Mouse (Mus musculus) MEL (cell line): Measurements from ENCODE around the gene Cbarp. TPM values are rescaled to one million over a fixed set of nuclear protein-coding genes. Genes with fewer than 3 reads are reported as not detected.

Source experiments
- DNase-seq: peaks from one replicate; pipeline ENCODE4 v3.0.0; 2011; ENCODE audit warnings: low read depth, low spot score
- H3K27ac ChIP-seq: 2 replicates; pipeline ENCODE4 v1.5.1; 2012; ENCODE audit warnings: low read depth, mild to moderate bottlenecking, control low read depth, low read length, moderate library complexity; ENCODE audit not compliant: control insufficient read depth
- H3K27me3 ChIP-seq, 2 experiments: fragments of 150-350 bp in 1 of 2; sonication (generic) in 1 of 2; 2 replicates each; pipeline ENCODE4 v1.6.1; 2012; ENCODE audit warnings: low read length in 2 of 2, mild to moderate bottlenecking in 2 of 2, improper control_type of control experiment in 1 of 2, moderate library complexity in 1 of 2; ENCODE audit not compliant: insufficient read depth in 2 of 2, control insufficient read depth in 1 of 2
- H3K36me3 ChIP-seq, 2 experiments: 2 replicates each; pipeline ENCODE4 v1.6.1; 2012 to 2014; ENCODE audit warnings: low read length in 2 of 2, improper control_type of control experiment in 1 of 2, inconsistent platforms in 1 of 2, mild to moderate bottlenecking in 1 of 2; ENCODE audit not compliant: insufficient read depth in 2 of 2, control insufficient read depth in 1 of 2
- H3K4me1 ChIP-seq, 2 experiments: fragments of 150-350 bp in 1 of 2; sonication (generic) in 1 of 2; 2 replicates each; pipeline ENCODE4 v1.6.1; 2012; ENCODE audit warnings: low read length in 2 of 2, improper control_type of control experiment in 1 of 2, mild to moderate bottlenecking in 1 of 2; ENCODE audit not compliant: insufficient read depth in 2 of 2, control insufficient read depth in 1 of 2
- H3K4me3 ChIP-seq, 2 experiments: fragments of 150-350 bp in 1 of 2; sonication (generic) in 1 of 2; 2 replicates each; pipeline ENCODE4 v1.5.1; 2012; ENCODE audit warnings: low read depth in 2 of 2, low read length in 2 of 2, mild to moderate bottlenecking in 2 of 2, moderate library complexity in 2 of 2, control low read depth in 1 of 2, improper control_type of control experiment in 1 of 2; ENCODE audit not compliant: control insufficient read depth in 1 of 2, insufficient read depth in 1 of 2
- H3K79me2 ChIP-seq: 2 replicates; pipeline ENCODE4 v1.6.1; 2012; ENCODE audit warnings: mild to moderate bottlenecking, low read length, moderate library complexity; ENCODE audit not compliant: control insufficient read depth, poor library complexity, insufficient read depth
- H3K9ac ChIP-seq: 2 replicates; pipeline ENCODE4 v1.6.1; 2012; ENCODE audit warnings: low read depth, mild to moderate bottlenecking, control low read depth, low read length, moderate library complexity; ENCODE audit not compliant: control insufficient read depth, poor library complexity, severe bottlenecking
- H3K9me3 ChIP-seq: fragments of 150-350 bp; sonication (generic); replicated peaks from 2 replicates; pipeline ENCODE4 v1.6.1; 2012; ENCODE audit warnings: mild to moderate bottlenecking, low read length, improper control_type of control experiment, moderate library complexity; ENCODE audit not compliant: insufficient read depth
- HCFC1 ChIP-seq: IDR thresholded peaks from 2 replicates; pipeline ENCODE4 v1.6.1; 2012; ENCODE audit warnings: low read depth, mild to moderate bottlenecking, inconsistent platforms, low read length, improper control_type of control experiment, moderate library complexity
- MEF2A ChIP-seq: IDR thresholded peaks from 2 replicates; pipeline ENCODE4 v1.6.1; 2014; ENCODE audit warnings: low read depth, mild to moderate bottlenecking, inconsistent platforms, low read length, improper control_type of control experiment; ENCODE audit not compliant: poor library complexity, insufficient replicate concordance, severe bottlenecking; ENCODE audit errors: extremely low read depth
- MYB ChIP-seq: IDR thresholded peaks from 2 replicates; pipeline ENCODE4 v1.6.1; 2011; ENCODE audit warnings: mild to moderate bottlenecking, low read depth, low read length, improper control_type of control experiment
- NRF1 ChIP-seq: IDR thresholded peaks from 2 replicates; pipeline ENCODE4 v1.6.1; 2014; ENCODE audit warnings: low read depth, mild to moderate bottlenecking, inconsistent platforms, low read length, improper control_type of control experiment, moderate library complexity; ENCODE audit not compliant: poor library complexity, insufficient read depth, severe bottlenecking
- POLR2A ChIP-seq, 2 experiments: IDR thresholded peaks; 2 replicates each; pipeline ENCODE4 v1.6.1; 2011 to 2012; ENCODE audit warnings: low read length in 2 of 2, mild to moderate bottlenecking in 2 of 2, control low read depth in 1 of 2, improper control_type of control experiment in 1 of 2, low read depth in 1 of 2, moderate library complexity in 1 of 2; ENCODE audit not compliant: control insufficient read depth in 1 of 2, insufficient read depth in 1 of 2, poor library complexity in 1 of 2
- POLR2AphosphoS5 ChIP-seq: IDR thresholded peaks from 2 replicates; pipeline ENCODE4 v1.6.1; 2012; ENCODE audit warnings: low read depth, borderline replicate concordance, mild to moderate bottlenecking, inconsistent platforms, low read length, moderate library complexity, mixed read lengths
- SMC3 ChIP-seq: IDR thresholded peaks from 2 replicates; pipeline ENCODE4 v1.6.1; 2011; ENCODE audit warnings: low read depth, low read length, improper control_type of control experiment
- TBP ChIP-seq: IDR thresholded peaks from 2 replicates; pipeline ENCODE4 v1.8.0; 2011; ENCODE audit warnings: low read depth, low read length, improper control_type of control experiment
- TCF12 ChIP-seq: IDR thresholded peaks from 2 replicates; pipeline ENCODE4 v1.6.1; 2014; ENCODE audit warnings: low read depth, mild to moderate bottlenecking, inconsistent platforms, low read length, improper control_type of control experiment, moderate library complexity
- USF1 ChIP-seq: IDR thresholded peaks from 2 replicates; pipeline ENCODE4 v1.6.1; 2014; ENCODE audit warnings: low read depth, mild to moderate bottlenecking, inconsistent platforms, low read length, improper control_type of control experiment, moderate library complexity
- ZC3H11A ChIP-seq: IDR thresholded peaks from 2 replicates; pipeline ENCODE4 v1.6.1; 2012; ENCODE audit warnings: low read depth, mild to moderate bottlenecking, inconsistent platforms, low read length, improper control_type of control experiment
- polyA plus RNA-seq, 2 experiments: library from polyadenylated mRNA; stranded (reverse) in 1 of 2; unstranded in 1 of 2; fragments of >175 nt in 1 of 2; fragments of >200 nt in 1 of 2; gene quantifications; 2 replicates each; pipeline versions ENCODE4 v1.2.1 to v1.2.4; 2012; ENCODE audit warnings: low replicate concordance in 2 of 2, low read depth in 1 of 2; ENCODE audit not compliant: insufficient read length in 2 of 2, insufficient read depth in 1 of 2, missing spikeins in 1 of 2
- total RNA-seq: library from RNA; depleted of rRNA; stranded (reverse); fragments of 300-350 nt; gene quantifications from 2 replicates; pipeline ENCODE4 v1.2.3, GENCODE M21; 2012

Gene Cbarp
- total and polyA plus RNA-seq, 3 experiments = 6.8 to 19.3 TPM; not detected in 1

- no peak for TF ChIP-seq TCF12
- H3K9ac ChIP-seq = no peak overlapping the region
- H3K4me3 ChIP-seq = no peak overlapping the region
- H3K27ac ChIP-seq = no peak overlapping the region
- no peaks in the 10 kb centered on the region for H3K9me3 ChIP-seq
- H3K79me2 ChIP-seq = no peaks in the 10 kb centered on the region
- H3K36me3 ChIP-seq = no peaks in the 10 kb centered on the region
- no peaks in the 10 kb centered on the region for H3K4me1 ChIP-seq
- no peaks in the 10 kb centered on the region for H3K27me3 ChIP-seq
- DNase-seq = no peak
These were observed 8.7 kb downstream of the Cbarp start for GRCm38 (mm10) chr10:80131952-80132350.

GRCm38 (mm10) chr10:80131316-80131951, 9.2 kb downstream of the Cbarp start:
- no peak for TF ChIP-seq USF1
- TF ChIP-seq HCFC1 = no peak
- no peak for TF ChIP-seq TBP
- no peak for TF ChIP-seq MYB
- no peak for TF ChIP-seq MEF2A
- no peak for TF ChIP-seq POLR2A (IDR thresholded peaks at IDR 0.05; ENCODE audit: control insufficient read depth in 1 of 2, insufficient read depth in 1 of 2, low read depth in 1 of 2, low read length in 2 of 2, poor library complexity in 1 of 2)
- TF ChIP-seq POLR2AphosphoS5 = peak; percentile 19; the same call in 1 of the 2 replicates
- TF ChIP-seq, all 39 proteins: peak for 1
- no peak overlapping the region for H3K27ac ChIP-seq
- DNase-seq = no peak
- no peaks in the 10 kb centered on the region for H3K9me3 ChIP-seq
- H3K9ac ChIP-seq = no peak overlapping the region
- H3K4me1 ChIP-seq = no peaks in the 10 kb centered on the region
- H3K27me3 ChIP-seq = no peaks in the 10 kb centered on the region
- no peak overlapping the region for H3K4me3 ChIP-seq
- no peaks in the 10 kb centered on the region for H3K79me2 ChIP-seq
- H3K36me3 ChIP-seq = no peaks in the 10 kb centered on the region

- Histone ChIP-seq H3K79me2 (no peaks in the 10 kb centered on the region; the same call in 1 of the 2 replicates), H3K27me3 (no peaks in the 10 kb centered on the region), H3K36me3 (no peaks in the 10 kb centered on the region; a peak in 1 of 4 replicates), H3K9me3 (no peaks in the 10 kb centered on the region), H3K9ac (no peak overlapping the region), H3K4me3 (no peak overlapping the region), H3K27ac (no peak overlapping the region), H3K4me1 (no peaks in the 10 kb centered on the region)
- DNase-seq = no peak
- no peak for TF ChIP-seq NRF1
- no peak; a peak in 1 of 4 replicates for TF ChIP-seq POLR2A (IDR thresholded peaks at IDR 0.05; ENCODE audit: control insufficient read depth in 1 of 2, insufficient read depth in 1 of 2, low read depth in 1 of 2, low read length in 2 of 2, poor library complexity in 1 of 2)
- TF ChIP-seq SMC3 = no peak
- no peak for TF ChIP-seq ZC3H11A
These were observed 10.1 kb downstream of the Cbarp start for GRCm38 (mm10) chr10:80130403-80131031.
